Mouse (Mus musculus): ENCODE results near the gene Arhgef10l.

- no peak for TF ChIP-seq CTCF (IDR thresholded peaks at IDR 0.05; ENCODE audit: low read depth)
- TF ChIP-seq EP300 (IDR thresholded peaks at IDR 0.05; ENCODE audit: low read depth), result no peak
These were observed 28.5 kb downstream of the Arhgef10l start for GRCm38 (mm10) chr4:140637269-140637668.

Measured in liver, postnatal 0 days (tissue).